Mouse (Mus musculus) cerebral cortex, adult 2 months (tissue): ENCODE results near the gene Sox18.

ENCODE experiments used
- WGBS: fragments of 180-500 bp; shearing (Covaris S2); methylation state at CpG from one replicate; pipeline ENCODE4 v1.1.7; 2018; 5-methylcytosine and 5-hydroxymethylcytosine counted together

The Sox18 gene

GRCm38 (mm10) chr2:181645666-181646065, 25.8 kb downstream of the Sox18 start:
- WGBS: 80% methylated on average over 3 of the region's 3 CpGs

GRCm38 (mm10) chr2:181644361-181644760, 27.1 kb downstream of the Sox18 start:
- WGBS: 90% methylated on average over 2 of the region's 2 CpGs

GRCm38 (mm10) chr2:181635865-181636264, 35.6 kb downstream of the Sox18 start:
- 88% methylated on average over 3 of the region's 3 CpGs for WGBS

GRCm38 (mm10) chr2:181632624-181633023, 38.8 kb downstream of the Sox18 start:
- WGBS: 78% methylated on average over 6 of the region's 6 CpGs
